Mouse (Mus musculus) CH12.LX (cell line): ENCODE data around the gene Slc39a13.

Experiments used
- MYC ChIP-seq: IDR thresholded peaks from 2 replicates; pipeline ENCODE4 v1.6.1; 2011; ENCODE audit warnings: low read depth, mild to moderate bottlenecking, improper control_type of control experiment, low read length
- RCOR1 ChIP-seq: conservative IDR thresholded peaks from 2 replicates; pipeline ENCODE4 v1.6.1; 2012; ENCODE audit warnings: low read depth, mild to moderate bottlenecking, inconsistent platforms, low read length, improper control_type of control experiment

DNA sequence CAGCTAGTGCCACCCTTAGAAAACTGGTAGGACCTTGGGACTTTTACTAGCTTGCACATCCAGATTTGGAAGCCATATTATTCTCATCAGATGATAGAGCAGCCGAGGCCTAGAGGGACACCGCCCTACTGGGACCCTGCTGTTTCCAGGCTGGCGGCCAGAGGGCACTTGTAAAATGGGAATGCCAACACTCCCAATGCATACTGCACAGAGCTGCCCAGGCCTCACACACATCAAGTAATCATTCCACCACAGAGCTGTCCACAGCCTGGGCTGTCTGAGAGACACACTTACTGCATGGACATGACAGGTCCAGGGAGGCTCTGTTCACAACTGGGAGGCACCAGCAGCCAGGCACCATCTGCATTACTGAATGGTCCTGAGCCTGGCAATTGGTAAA is 3.8 kb downstream of the Slc39a13 start:
- TF ChIP-seq RCOR1 = no peak
- TF ChIP-seq MYC = no peak
